Mouse (Mus musculus) embryonic facial prominence, embryonic 12.5 days (tissue): ENCODE results near the gene Ppfia4. TPM values are rescaled to one million over a fixed set of nuclear protein-coding genes. Genes with fewer than 3 reads are reported as not detected.
"Not testable (repeated sequence)": the region's sequence is repeated elsewhere in the genome, so short reads cannot be mapped to it uniquely, and the experiment has no call there.

Experiments
- ATAC-seq: fragments of 200-750 bp; cut with Nextera tagmentation; 2 replicates; pipeline ENCODE4 v1.8.0; 2017; ENCODE audit not compliant: insufficient number of reproducible peaks, insufficient read depth, low FRiP score, low TSS enrichment
- H3K27ac ChIP-seq: fragments of 300-500 bp; sonication (generic); 2 replicates; pipeline ENCODE4 v1.5.1; 2016; ENCODE audit warnings: mild to moderate bottlenecking
- H3K27me3 ChIP-seq: fragments of 300-500 bp; sonication (generic); 2 replicates; pipeline ENCODE4 v1.6.1; 2016; ENCODE audit warnings: mild to moderate bottlenecking, moderate library complexity
- H3K36me3 ChIP-seq: fragments of 300-500 bp; sonication (generic); 2 replicates; pipeline ENCODE4 v1.6.1; 2016; ENCODE audit warnings: mild to moderate bottlenecking
- H3K4me1 ChIP-seq: fragments of 300-500 bp; sonication (generic); 2 replicates; pipeline ENCODE4 v1.6.1; 2016
- H3K4me2 ChIP-seq: fragments of 300-500 bp; sonication (generic); replicated peaks from 2 replicates; pipeline ENCODE4 v1.6.1; 2016; ENCODE audit warnings: mild to moderate bottlenecking, moderate library complexity
- H3K4me3 ChIP-seq: fragments of 300-500 bp; sonication (generic); 2 replicates; pipeline ENCODE4 v1.5.1; 2016; ENCODE audit warnings: mild to moderate bottlenecking
- H3K9ac ChIP-seq: fragments of 300-500 bp; sonication (generic); 2 replicates; pipeline ENCODE4 v1.6.1; 2016; ENCODE audit warnings: mild to moderate bottlenecking, moderate library complexity
- H3K9me3 ChIP-seq: fragments of 300-500 bp; sonication (generic); 2 replicates; pipeline ENCODE4 v1.6.1; 2016; ENCODE audit warnings: mild to moderate bottlenecking, moderate library complexity
- WGBS: fragments of 180-500 bp; shearing (Covaris S2); methylation state at CpG from one replicate; pipeline ENCODE4 v1.1.7; 2016; 5-methylcytosine and 5-hydroxymethylcytosine counted together
- polyA plus RNA-seq: library from polyadenylated mRNA; unstranded; fragments of >200 nt; fragmentation: Nextera tagmentation; extraction: Ambion mirVana; gene quantifications from 2 replicates; pipeline ENCODE4 v1.2.1, GENCODE M21; 2016

Ppfia4 gene
- polyA plus RNA-seq, 1 experiment from 2014 or later = 7.0 TPM

- not testable (repeated sequence) for H3K9ac ChIP-seq, H3K27ac ChIP-seq, H3K36me3 ChIP-seq, ATAC-seq, H3K4me1 ChIP-seq, H3K27me3 ChIP-seq, H3K9me3 ChIP-seq, H3K4me2 ChIP-seq, H3K4me3 ChIP-seq
- 73% methylated on average over 1 of the region's 1 CpGs for WGBS
These were observed 83.0 kb downstream of the Ppfia4 start for GRCm38 (mm10) chr1:134249681-134250080.

Other genes with a start within 250 kb of the Ppfia4 start
- gene Chit1, start 221.7 kb downstream of the Ppfia4 start, polyA plus RNA-seq = not detected in 2 replicates
- gene Chil1, start 150.8 kb downstream of the Ppfia4 start, polyA plus RNA-seq = 1.9 and 3.6 TPM in 2 replicates
- gene Mybph, start 139.5 kb downstream of the Ppfia4 start, polyA plus RNA-seq = 19.9 and 28.3 TPM in 2 replicates
- gene Adora1, start 97.5 kb downstream of the Ppfia4 start, polyA plus RNA-seq = 1.7 and 2.1 TPM in 2 replicates
- 62.9 and 76.2 TPM in 2 replicates for gene Myog, start 42.9 kb downstream of the Ppfia4 start, polyA plus RNA-seq
- gene Tmem183a, start 29.1 kb upstream of the Ppfia4 start, polyA plus RNA-seq = 102 and 105 TPM in 2 replicates
- not detected in 2 replicates for gene 4933406M09Rik, start 53.0 kb upstream of the Ppfia4 start, polyA plus RNA-seq
- 38.0 and 39.5 TPM in 2 replicates for gene Cyb5r1, start 72.6 kb upstream of the Ppfia4 start, polyA plus RNA-seq
- gene Adipor1, start 82.5 kb upstream of the Ppfia4 start, polyA plus RNA-seq = 76.0 and 78.1 TPM in 2 replicates
- gene Klhl12, start 122.6 kb upstream of the Ppfia4 start, polyA plus RNA-seq = 33.5 and 34.9 TPM in 2 replicates
- 38.4 TPM in 2 replicates for gene Rabif, start 161.7 kb upstream of the Ppfia4 start, polyA plus RNA-seq
- 0.12 TPM in 1 of 2 replicates, not detected in the other for gene Mgat4e, start 216.8 kb upstream of the Ppfia4 start, polyA plus RNA-seq
- 99.5 and 100 TPM in 2 replicates for gene Kdm5b, start 227.2 kb upstream of the Ppfia4 start, polyA plus RNA-seq